Mouse (Mus musculus) lung, embryonic 14.5 days (tissue): ENCODE results near the gene Ppm1h. TPM values are rescaled to one million over a fixed set of nuclear protein-coding genes. Genes with fewer than 3 reads are reported as not detected.
A peak's percentile ranks its signal among the peaks of the same experiment; 100 is the strongest.

Experiments used
- ATAC-seq: fragments of 200-750 bp; cut with Nextera tagmentation; 2 replicates; pipeline ENCODE4 v1.8.0; 2017; ENCODE audit warnings: mild to moderate bottlenecking, moderate TSS enrichment, moderate library complexity; ENCODE audit not compliant: insufficient read depth
- DNase-seq: peaks from one replicate; pipeline ENCODE4 v3.0.0-alpha.2; 2015
- H3K27ac ChIP-seq: fragments of 300-500 bp; sonication (generic); 2 replicates; pipeline ENCODE4 v1.5.1; 2014; ENCODE audit warnings: low read depth, mild to moderate bottlenecking, moderate library complexity
- H3K27me3 ChIP-seq: fragments of 300-500 bp; sonication (generic); 2 replicates; pipeline ENCODE4 v1.6.1; 2014; ENCODE audit warnings: low read length, control low read depth; ENCODE audit not compliant: insufficient read depth
- H3K36me3 ChIP-seq: fragments of 300-500 bp; sonication (generic); 2 replicates; pipeline ENCODE4 v1.6.1; 2014; ENCODE audit warnings: control low read depth; ENCODE audit not compliant: insufficient read depth
- H3K4me1 ChIP-seq: fragments of 300-500 bp; sonication (generic); 2 replicates; pipeline ENCODE4 v1.6.1; 2014; ENCODE audit warnings: antibody characterized with exemption, control low read depth; ENCODE audit not compliant: insufficient read depth
- H3K4me2 ChIP-seq: fragments of 300-500 bp; sonication (generic); 2 replicates; pipeline ENCODE4 v1.6.1; 2014; ENCODE audit warnings: mild to moderate bottlenecking
- H3K4me3 ChIP-seq: fragments of 300-500 bp; sonication (generic); 2 replicates; pipeline ENCODE4 v1.5.1; 2014; ENCODE audit warnings: low read depth, low read length
- H3K9ac ChIP-seq: fragments of 300-500 bp; sonication (generic); 2 replicates; pipeline ENCODE4 v1.6.1; 2014
- H3K9me3 ChIP-seq: fragments of 300-500 bp; sonication (generic); 2 replicates; pipeline ENCODE4 v1.6.1; 2016; ENCODE audit warnings: low read depth, low read length, control low read depth
- CTCF ChIP-seq: IDR thresholded peaks from 2 replicates; pipeline ENCODE4 v1.5.1; 2016; ENCODE audit warnings: antibody characterized with exemption, low read depth
- WGBS: fragments of 180-500 bp; shearing (Covaris S2); extraction: QIAGEN DNeasy Blood & Tissue Kit; methylation state at CpG from one replicate; pipeline ENCODE4 v1.1.7; 2014; 5-methylcytosine and 5-hydroxymethylcytosine counted together
- polyA plus RNA-seq: library from polyadenylated mRNA; unstranded; fragments of >200 nt; fragmentation: Nextera tagmentation; extraction: Ambion mirVana; gene quantifications from 2 replicates; pipeline ENCODE4 v1.2.1, GENCODE M21; 2014

The Ppm1h gene
- polyA plus RNA-seq, 1 experiment from 2014 or later, result 7.1 TPM

DNA sequence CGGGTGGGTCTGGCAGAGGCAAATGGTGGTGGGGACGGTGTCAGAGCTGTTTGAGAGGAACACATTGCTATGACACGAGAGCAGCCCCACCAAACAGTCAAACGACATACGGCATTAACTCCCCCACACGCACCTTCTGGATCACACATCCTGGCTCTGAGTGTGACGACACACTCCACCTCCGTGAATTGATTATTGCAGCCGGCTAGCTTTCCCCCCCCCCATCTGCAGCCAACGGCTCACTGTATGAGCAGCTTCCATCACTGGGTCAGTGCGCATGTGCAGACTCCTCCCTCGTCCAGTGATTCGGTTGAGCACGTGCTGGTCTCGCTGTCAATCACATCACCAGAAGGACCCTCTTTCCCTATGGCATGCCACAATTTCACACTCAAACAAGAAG, 178.6 kb downstream of the Ppm1h start:
- 86% methylated on average over 15 of the region's 15 CpGs for WGBS
- no peaks in the 10 kb centered on the region for H3K36me3 ChIP-seq
- no peaks in the 10 kb centered on the region for H3K27me3 ChIP-seq
- H3K4me3 ChIP-seq, result no peak overlapping the region
- H3K9me3 ChIP-seq, result no peaks in the 10 kb centered on the region
- H3K4me1 ChIP-seq, result peaks cover 20% of the 10 kb centered on the region; the same call in 1 of the 2 replicates
- no peak for DNase-seq
- H3K27ac ChIP-seq, result no peak overlapping the region
- ATAC-seq, result no peak
- no peak overlapping the region for H3K9ac ChIP-seq
- TF ChIP-seq CTCF, result no peak
- H3K4me2 ChIP-seq, result no peak overlapping the region

DNA sequence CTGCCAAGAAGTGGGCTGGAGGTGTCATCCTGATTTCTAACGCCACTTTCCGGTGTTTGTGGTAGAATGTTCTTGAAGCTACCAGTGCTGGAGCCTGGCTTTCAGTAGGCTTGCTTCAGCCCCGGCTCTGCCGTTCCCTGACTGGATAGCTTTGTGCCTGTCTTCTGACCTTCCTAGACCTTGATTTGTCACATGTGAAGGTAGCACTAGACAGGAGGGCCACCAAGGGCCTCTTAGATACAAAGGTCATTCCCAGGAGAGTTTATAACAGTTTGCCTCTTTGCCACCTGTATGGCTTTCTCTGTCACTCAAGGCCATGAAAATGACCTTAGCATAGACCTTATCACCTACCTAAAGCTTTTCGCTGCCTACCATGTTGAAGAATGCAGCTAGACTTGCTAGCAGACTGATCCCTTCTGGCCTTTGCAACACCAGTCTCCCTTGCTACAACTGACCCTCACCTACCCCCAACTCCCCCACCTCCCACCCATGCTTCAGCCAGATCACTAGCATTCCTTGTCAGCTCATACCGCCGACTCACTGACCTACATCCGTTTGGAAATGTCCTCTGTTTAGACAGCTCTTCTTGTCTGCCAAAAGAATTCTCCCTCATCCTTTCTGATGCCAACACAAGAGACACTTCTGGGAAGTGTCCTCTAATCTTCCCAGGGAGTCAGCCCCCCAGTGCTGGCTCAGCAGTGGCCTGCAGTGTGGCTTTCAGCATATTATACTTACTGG, 180.5 kb downstream of the Ppm1h start:
- no peaks in the 10 kb centered on the region for H3K9me3 ChIP-seq
- H3K4me2 ChIP-seq, result no peak overlapping the region
- H3K27ac ChIP-seq, result peak overlapping the region; percentile 91
- peaks cover 20% of the 10 kb centered on the region; the same call in 1 of the 2 replicates for H3K4me1 ChIP-seq
- ATAC-seq, result peak; percentile 56
- no peak overlapping the region for H3K4me3 ChIP-seq
- H3K9ac ChIP-seq, result no peak overlapping the region
- 49% methylated on average over 8 of the region's 8 CpGs for WGBS
- no peaks in the 10 kb centered on the region for H3K27me3 ChIP-seq
- H3K36me3 ChIP-seq, result no peaks in the 10 kb centered on the region
- DNase-seq, result peak; percentile 77
- TF ChIP-seq CTCF, result no peak

DNA sequence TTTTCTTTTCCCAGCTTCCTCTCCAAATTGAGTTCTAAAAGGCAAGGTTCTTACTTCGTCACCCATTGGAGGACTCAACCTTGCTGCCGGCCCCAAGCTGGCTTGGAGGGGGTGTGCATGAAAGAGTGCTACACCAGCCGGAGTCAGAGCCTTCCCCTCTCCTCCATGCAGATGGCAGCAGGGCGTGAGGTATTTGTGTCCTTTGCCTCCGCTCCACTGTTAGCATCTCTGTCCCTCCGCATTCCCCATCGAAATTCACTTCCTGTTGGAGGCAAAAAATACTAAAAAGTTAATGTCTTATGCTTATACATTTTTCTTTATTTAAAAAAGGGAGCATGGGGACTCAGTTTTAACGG, 181.1 kb downstream of the Ppm1h start:
- H3K4me1 ChIP-seq, result peaks cover 20% of the 10 kb centered on the region; the same call in 1 of the 2 replicates
- H3K9me3 ChIP-seq, result no peaks in the 10 kb centered on the region
- DNase-seq (no peak), ATAC-seq (peak; percentile 22; the same call in 1 of the 2 replicates)
- 44% methylated on average over 8 of the region's 8 CpGs for WGBS
- H3K27me3 ChIP-seq, result no peaks in the 10 kb centered on the region
- no peak for TF ChIP-seq CTCF
- no peak overlapping the region for H3K9ac ChIP-seq
- no peak overlapping the region for H3K4me3 ChIP-seq
- H3K4me2 ChIP-seq, result no peak overlapping the region
- peak overlapping the region; percentile 91 for H3K27ac ChIP-seq
- H3K36me3 ChIP-seq, result no peaks in the 10 kb centered on the region

DNA sequence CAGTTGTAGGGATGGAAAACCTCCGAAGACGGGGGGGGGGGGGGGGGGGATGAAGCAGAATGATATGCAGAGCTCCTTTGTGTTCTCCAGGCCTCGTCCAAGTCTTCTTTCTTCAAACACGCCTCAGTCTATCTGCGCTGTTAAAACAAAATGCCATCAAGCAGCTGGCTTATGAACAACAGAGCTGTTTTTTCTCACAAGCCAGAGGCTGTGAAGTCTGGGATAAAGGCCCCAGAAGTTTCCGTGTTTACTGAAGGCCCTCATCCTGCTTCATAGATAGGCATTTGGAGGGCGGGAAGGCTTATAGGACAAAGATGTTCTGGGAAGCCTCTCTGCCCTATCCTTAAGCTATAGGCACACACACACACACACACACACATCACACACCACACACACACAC, 181.5 kb downstream of the Ppm1h start:
- DNase-seq, result peak; percentile 76

DNA sequence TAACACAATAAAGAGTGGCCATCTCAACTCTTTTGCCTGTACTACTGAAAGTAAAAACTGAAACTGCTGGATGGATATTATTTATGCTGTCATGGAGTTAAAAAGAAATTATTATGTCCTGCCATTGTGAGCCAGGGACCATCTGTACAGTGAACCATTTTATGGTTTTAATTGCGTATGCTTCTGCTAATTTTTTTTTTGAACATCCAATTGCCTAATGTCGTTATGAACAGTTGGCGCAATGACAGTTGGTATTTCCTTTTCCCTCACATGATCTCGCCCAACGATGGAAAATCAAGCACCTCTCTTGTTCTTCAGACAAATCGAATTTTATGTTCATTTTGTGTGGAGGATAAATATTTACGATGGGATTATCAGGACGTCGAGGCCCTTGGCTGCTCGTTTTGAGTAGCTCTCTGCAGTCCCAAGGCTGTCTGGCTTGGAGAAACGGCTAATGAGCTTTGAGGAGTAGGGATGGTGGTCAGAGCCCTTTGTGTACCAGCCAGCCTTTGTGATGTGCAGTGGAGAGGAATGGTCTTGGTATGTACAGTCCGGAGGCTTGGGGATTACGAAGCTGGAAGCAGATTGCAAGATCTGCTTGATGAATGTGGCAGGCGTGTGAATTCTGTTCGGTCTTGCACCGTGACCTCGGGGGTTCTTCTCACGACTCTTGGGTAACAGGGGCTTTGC, 183.3 kb downstream of the Ppm1h start:
- DNase-seq (no peak), ATAC-seq (no peak)
- Histone ChIP-seq H3K4me3 (no peak overlapping the region), H3K9me3 (no peaks in the 10 kb centered on the region), H3K27ac (no peak overlapping the region), H3K9ac (no peak overlapping the region), H3K27me3 (no peaks in the 10 kb centered on the region), H3K4me1 (peaks cover 6% of the 10 kb centered on the region; the same call in 1 of the 2 replicates), H3K36me3 (no peaks in the 10 kb centered on the region), H3K4me2 (no peak overlapping the region)
- no peak for TF ChIP-seq CTCF
- WGBS, result 66% methylated on average over 18 of the region's 18 CpGs

More for the DNA sequence above, 181.5 kb downstream of the Ppm1h start:
- no peak overlapping the region for H3K4me3 ChIP-seq
- ATAC-seq, result peak; percentile 8; the same call in 1 of the 2 replicates
- H3K4me2 ChIP-seq, result no peak overlapping the region
- no peak overlapping the region for H3K9ac ChIP-seq
- no peaks in the 10 kb centered on the region for H3K36me3 ChIP-seq
- peaks cover 16% of the 10 kb centered on the region; the same call in 1 of the 2 replicates for H3K4me1 ChIP-seq
- peak overlapping the region; percentile 91 for H3K27ac ChIP-seq
- 21% methylated on average over 7 of the region's 7 CpGs for WGBS
- no peaks in the 10 kb centered on the region for H3K9me3 ChIP-seq
- no peak for TF ChIP-seq CTCF
- H3K27me3 ChIP-seq, result no peaks in the 10 kb centered on the region

DNA sequence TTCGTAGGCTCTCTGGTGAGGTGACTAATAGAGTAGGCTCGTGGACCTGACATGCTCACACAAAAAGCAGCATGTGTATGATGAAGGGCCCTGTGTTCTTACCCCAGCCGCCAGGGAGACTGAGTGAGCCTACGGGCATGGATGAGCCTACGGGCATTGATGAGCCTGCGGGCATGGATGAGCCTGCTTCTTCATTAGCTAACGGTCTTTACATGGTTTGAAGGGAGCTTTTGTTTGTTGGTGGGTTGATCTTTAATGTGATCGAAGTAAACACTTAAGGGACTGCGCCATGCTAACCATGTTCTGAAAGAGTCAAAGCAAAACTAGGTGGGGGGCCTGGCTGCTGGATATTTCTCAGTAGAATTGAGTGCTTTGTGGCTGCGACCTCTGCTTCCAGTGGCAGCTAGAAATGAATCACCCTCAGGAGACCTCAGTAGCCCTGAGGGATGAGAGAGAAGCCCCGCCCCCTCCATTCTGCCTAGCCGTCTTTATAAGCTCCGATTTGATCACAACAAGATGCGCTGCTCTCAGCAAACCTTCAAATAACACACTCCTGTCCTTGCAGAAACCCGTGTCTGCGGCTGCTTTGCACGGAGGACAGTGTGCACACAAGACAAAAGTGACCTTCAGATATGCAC, 183.9 kb downstream of the Ppm1h start:
- no peaks in the 10 kb centered on the region for H3K36me3 ChIP-seq
- no peaks in the 10 kb centered on the region for H3K9me3 ChIP-seq
- H3K4me3 ChIP-seq, result no peak overlapping the region
- no peak for DNase-seq
- TF ChIP-seq CTCF, result no peak
- H3K4me1 ChIP-seq, result peaks cover 6% of the 10 kb centered on the region; the same call in 1 of the 2 replicates
- no peak overlapping the region for H3K27ac ChIP-seq
- 77% methylated on average over 17 of the region's 17 CpGs for WGBS
- no peak overlapping the region for H3K4me2 ChIP-seq
- ATAC-seq, result no peak
- H3K9ac ChIP-seq, result no peak overlapping the region
- H3K27me3 ChIP-seq, result no peaks in the 10 kb centered on the region

DNA sequence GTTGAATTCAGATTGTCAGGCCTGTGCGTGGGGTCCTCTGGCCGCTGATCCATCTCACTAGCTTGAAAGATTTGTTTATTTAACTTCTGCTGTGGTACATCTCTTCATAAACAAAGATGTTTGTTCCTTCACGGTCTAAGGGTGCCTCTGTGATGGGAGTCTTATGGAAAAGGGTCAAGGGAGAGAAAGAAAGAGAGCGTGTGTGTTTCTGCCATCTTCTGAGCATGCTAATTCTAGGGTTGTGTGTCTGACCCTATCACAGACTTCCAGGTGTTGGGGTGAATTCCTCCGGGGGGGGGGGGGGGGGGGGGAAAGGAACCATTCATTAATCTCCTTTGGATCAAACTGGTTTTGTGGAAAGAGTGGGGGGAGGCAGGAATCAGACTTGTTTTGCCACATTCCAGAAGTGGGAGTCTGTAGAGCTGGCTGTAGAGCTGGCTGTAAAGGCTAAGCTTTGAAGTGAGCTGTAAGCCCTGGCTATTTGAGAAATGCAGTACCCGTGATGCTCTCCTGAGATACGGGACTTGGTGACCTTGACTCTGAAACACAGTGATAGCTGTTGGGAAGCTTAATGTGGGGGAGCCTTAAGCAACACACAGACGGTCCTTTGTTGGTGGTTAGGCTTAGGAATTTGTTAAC, 191.4 kb downstream of the Ppm1h start:
- H3K4me2 ChIP-seq, result no peak overlapping the region
- H3K4me1 ChIP-seq, result peaks cover 3% of the 10 kb centered on the region; the same call in 1 of the 2 replicates
- H3K4me3 ChIP-seq, result no peak overlapping the region
- ATAC-seq (peak; percentile 88), DNase-seq (peak; percentile 73)
- no peak overlapping the region for H3K9ac ChIP-seq
- no peak for TF ChIP-seq CTCF
- H3K27me3 ChIP-seq, result no peaks in the 10 kb centered on the region
- 19% methylated on average over 8 of the region's 8 CpGs for WGBS
- peak overlapping the region; percentile 88 for H3K27ac ChIP-seq
- no peaks in the 10 kb centered on the region for H3K9me3 ChIP-seq
- no peaks in the 10 kb centered on the region for H3K36me3 ChIP-seq
